Mouse (Mus musculus): ENCODE measurements around the gene Mrgprd. TPM values are rescaled to one million over a fixed set of nuclear protein-coding genes. Genes with fewer than 3 reads are reported as not detected.

Mrgprd gene
- polyA plus RNA-seq, 1 experiment from 2014 or later, result not detected

- Histone ChIP-seq H3K4me3 (ENCODE audit: low read depth, low read length) (no peak overlapping the region), H3K4me1 (ENCODE audit: insufficient read depth, low read depth, low read length) (peaks cover 10% of the 10 kb centered on the region; the same call in 1 of the 2 replicates), H3K27me3 (replicated peaks; ENCODE audit: insufficient read depth, low read length) (no peaks in the 10 kb centered on the region), H3K36me3 (ENCODE audit: insufficient read depth, low read length) (no peaks in the 10 kb centered on the region), H3K4me2 (replicated peaks; ENCODE audit: low read depth, low read length) (no peak overlapping the region), H3K9ac (replicated peaks; ENCODE audit: low read depth) (no peak overlapping the region), H3K27ac (ENCODE audit: low read length) (no peak overlapping the region), H3K9me3 (ENCODE audit: low read length) (no peaks in the 10 kb centered on the region)
- DNase-seq (ENCODE audit: low spot score) (no peak), ATAC-seq (no peak)
- TF ChIP-seq EP300 (IDR thresholded peaks at IDR 0.05), result no peak
- TF ChIP-seq CTCF (IDR thresholded peaks at IDR 0.05), result no peak
These were observed 13.7 kb upstream of the Mrgprd start for GRCm38 (mm10) chr7:145301008-145301340.

GRCm38 (mm10) chr7:145301341-145302005 lies 13.2 kb upstream of the Mrgprd start:
- no peaks in the 10 kb centered on the region for H3K36me3 ChIP-seq (ENCODE audit: insufficient read depth, low read length)
- WGBS, result 80% methylated on average over 6 of the region's 6 CpGs
- no peak overlapping the region for H3K9ac ChIP-seq (replicated peaks; ENCODE audit: low read depth)
- no peak for DNase-seq (ENCODE audit: low spot score)
- no peak for ATAC-seq
- no peak overlapping the region for H3K4me2 ChIP-seq (replicated peaks; ENCODE audit: low read depth, low read length)
- no peak overlapping the region for H3K27ac ChIP-seq (ENCODE audit: low read length)
- no peak overlapping the region for H3K4me3 ChIP-seq (ENCODE audit: low read depth, low read length)
- peaks cover 10% of the 10 kb centered on the region; the same call in 1 of the 2 replicates for H3K4me1 ChIP-seq (ENCODE audit: insufficient read depth, low read depth, low read length)
- TF ChIP-seq CTCF (IDR thresholded peaks at IDR 0.05) (no peak), EP300 (IDR thresholded peaks at IDR 0.05) (no peak)
- H3K27me3 ChIP-seq (replicated peaks; ENCODE audit: insufficient read depth, low read length), result no peaks in the 10 kb centered on the region
- no peaks in the 10 kb centered on the region for H3K9me3 ChIP-seq (ENCODE audit: low read length)

GRCm38 (mm10) chr7:145302488-145303285 lies 11.9 kb upstream of the Mrgprd start:
- TF ChIP-seq CTCF (IDR thresholded peaks at IDR 0.05), result no peak
- peak; percentile 55; the same call in 1 of the 2 replicates for TF ChIP-seq EP300 (IDR thresholded peaks at IDR 0.05)
- Histone ChIP-seq H3K27me3 (replicated peaks; ENCODE audit: insufficient read depth, low read length) (no peaks in the 10 kb centered on the region), H3K27ac (ENCODE audit: low read length) (peak overlapping the region; percentile 82), H3K4me2 (replicated peaks; ENCODE audit: low read depth, low read length) (peak overlapping the region; percentile 40), H3K4me1 (ENCODE audit: insufficient read depth, low read depth, low read length) (peaks cover 10% of the 10 kb centered on the region; the same call in 1 of the 2 replicates), H3K9me3 (ENCODE audit: low read length) (no peaks in the 10 kb centered on the region), H3K4me3 (ENCODE audit: low read depth, low read length) (no peak overlapping the region), H3K36me3 (ENCODE audit: insufficient read depth, low read length) (no peaks in the 10 kb centered on the region), H3K9ac (replicated peaks; ENCODE audit: low read depth) (no peak overlapping the region; the same call in 1 of the 2 replicates)
- WGBS, result 4% methylated on average over 20 of the region's 20 CpGs
- ATAC-seq, result peak; percentile 95
- DNase-seq (ENCODE audit: low spot score), result peak; percentile 96

- Histone ChIP-seq H3K27ac (ENCODE audit: low read length) (no peak overlapping the region), H3K27me3 (replicated peaks; ENCODE audit: insufficient read depth, low read length) (no peaks in the 10 kb centered on the region), H3K9me3 (ENCODE audit: low read length) (no peaks in the 10 kb centered on the region), H3K36me3 (ENCODE audit: insufficient read depth, low read length) (no peaks in the 10 kb centered on the region), H3K4me1 (ENCODE audit: insufficient read depth, low read depth, low read length) (peaks cover 6% of the 10 kb centered on the region; the same call in 1 of the 2 replicates), H3K4me2 (replicated peaks; ENCODE audit: low read depth, low read length) (no peak overlapping the region), H3K4me3 (ENCODE audit: low read depth, low read length) (no peak overlapping the region), H3K9ac (replicated peaks; ENCODE audit: low read depth) (no peak overlapping the region)
- no peak for DNase-seq (ENCODE audit: low spot score)
- ATAC-seq, result no peak
- TF ChIP-seq CTCF (IDR thresholded peaks at IDR 0.05), result no peak
- no peak for TF ChIP-seq EP300 (IDR thresholded peaks at IDR 0.05)
- WGBS, result 75% methylated on average over 2 of the region's 2 CpGs
These were observed 10.5 kb upstream of the Mrgprd start for GRCm38 (mm10) chr7:145304153-145304552.

- ATAC-seq (no peak), DNase-seq (ENCODE audit: low spot score) (no peak)
- WGBS, result 89% methylated on average over 10 of the region's 10 CpGs
- Histone ChIP-seq H3K9ac (replicated peaks; ENCODE audit: low read depth) (no peak overlapping the region), H3K4me3 (ENCODE audit: low read depth, low read length) (no peak overlapping the region), H3K4me2 (replicated peaks; ENCODE audit: low read depth, low read length) (no peak overlapping the region), H3K36me3 (ENCODE audit: insufficient read depth, low read length) (no peaks in the 10 kb centered on the region), H3K4me1 (ENCODE audit: insufficient read depth, low read depth, low read length) (peaks cover 5% of the 10 kb centered on the region; the same call in 1 of the 2 replicates), H3K27me3 (replicated peaks; ENCODE audit: insufficient read depth, low read length) (no peaks in the 10 kb centered on the region), H3K27ac (ENCODE audit: low read length) (no peak overlapping the region), H3K9me3 (ENCODE audit: low read length) (no peaks in the 10 kb centered on the region)
- TF ChIP-seq CTCF (IDR thresholded peaks at IDR 0.05) (no peak), EP300 (IDR thresholded peaks at IDR 0.05) (no peak)
These were observed 7.0 kb upstream of the Mrgprd start for GRCm38 (mm10) chr7:145307636-145308035.

GRCm38 (mm10) chr7:145308061-145308675 lies 6.5 kb upstream of the Mrgprd start:
- TF ChIP-seq CTCF (IDR thresholded peaks at IDR 0.05), result no peak
- no peak for TF ChIP-seq EP300 (IDR thresholded peaks at IDR 0.05)
- Histone ChIP-seq H3K9me3 (ENCODE audit: low read length) (no peaks in the 10 kb centered on the region), H3K9ac (replicated peaks; ENCODE audit: low read depth) (no peak overlapping the region), H3K4me1 (ENCODE audit: insufficient read depth, low read depth, low read length) (peaks cover 1% of the 10 kb centered on the region; the same call in 1 of the 2 replicates), H3K27me3 (replicated peaks; ENCODE audit: insufficient read depth, low read length) (no peaks in the 10 kb centered on the region), H3K4me2 (replicated peaks; ENCODE audit: low read depth, low read length) (no peak overlapping the region), H3K36me3 (ENCODE audit: insufficient read depth, low read length) (no peaks in the 10 kb centered on the region), H3K27ac (ENCODE audit: low read length) (no peak overlapping the region), H3K4me3 (ENCODE audit: low read depth, low read length) (no peak overlapping the region)
- no peak for DNase-seq (ENCODE audit: low spot score)
- ATAC-seq, result no peak
- WGBS, result 64% methylated on average over 30 of the region's 30 CpGs
